Comparison of ENCODE assay signal across 25 mouse cellular contexts in the genomic region with DNA sequence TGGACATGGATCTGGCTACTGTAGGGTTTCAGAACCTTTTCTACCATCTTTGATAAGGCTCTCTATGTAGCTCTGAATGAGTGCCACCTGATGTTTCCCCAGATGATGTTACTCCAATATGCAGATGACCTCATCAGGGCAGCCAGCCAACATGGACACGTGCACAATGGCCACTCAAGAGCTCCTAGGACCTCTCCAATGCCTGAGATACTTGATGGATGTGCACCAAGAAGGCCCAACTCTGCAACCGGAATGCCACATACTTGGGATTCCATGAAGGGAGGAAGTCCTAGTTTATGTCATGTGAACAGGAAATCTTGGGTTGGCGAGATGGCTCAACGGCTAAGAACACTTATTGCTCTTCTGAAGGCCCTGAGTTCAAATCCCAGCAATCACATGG. TPM values are rescaled to one million over a fixed set of nuclear protein-coding genes. Genes with fewer than 3 reads are reported as not detected.
DNase-seq lines count a peak whose midpoint lies in the region; ATAC-seq and TF ChIP-seq lines count a peak whose summit lies in the region.
"Had no signal": no experiment of that assay in that cellular context is flagged by ENCODE, and none has a peak within 500 bp of the region (broad histone marks: within the 10 kb centered on the region; RNA-seq: fewer than 3 reads in every experiment).

No protein-coding gene starts in this region.

- H3K4me3 ChIP-seq in lung, postnatal 0 days (ENCODE audit: low read depth, low read length): no peak overlapping the region
- no peak overlapping the region for H3K4me3 ChIP-seq in forebrain, embryonic 14.5 days (ENCODE audit: low read depth, low read length)
- no peak overlapping the region for H3K4me3 ChIP-seq in limb, embryonic 10.5 days
- H3K4me3 ChIP-seq: forebrain, embryonic 10.5 days; gastrocnemius, adult 2 months; heart, embryonic 15.5 days; midbrain, embryonic 10.5 days; stomach, embryonic 15.5 days had no signal

- H3K27ac ChIP-seq in lung, postnatal 0 days (ENCODE audit: low read length): no peak overlapping the region
- H3K27ac ChIP-seq in forebrain, embryonic 14.5 days (ENCODE audit: low read depth, low read length): no peak overlapping the region
- H3K27ac ChIP-seq in limb, embryonic 10.5 days: no peak overlapping the region
- H3K27ac ChIP-seq: forebrain, embryonic 10.5 days; gastrocnemius, adult 2 months; heart, embryonic 15.5 days; midbrain, embryonic 10.5 days; stomach, embryonic 15.5 days had no signal

- DNase-seq in adrenal gland, postnatal 10 days: peak; percentile 11
- DNase-seq in adrenal gland, adult 2 months: no peak
- DNase-seq in kidney, adult 18-20 months: peak; percentile 7
- DNase-seq in kidney, adult 8-10 months: no peak
- peak; percentile 43 for DNase-seq in ES-CJ7 (ENCODE audit: low read depth, low spot score)
- DNase-seq in lung, postnatal 0 days (ENCODE audit: low spot score): peak; percentile 26
- DNase-seq in forebrain, embryonic 14.5 days (ENCODE audit: low spot score): no peak
- DNase-seq in limb, embryonic 10.5 days (ENCODE audit: low spot score): no peak
- DNase-seq: cerebellum, adult 8-10 months; gastrocnemius, adult 2 months; layer of hippocampus, adult 9-11 months; thymus, adult 18-20 months; thymus, postnatal 4 days had no signal

- TF ChIP-seq CTCF in lung, postnatal 0 days (IDR thresholded peaks at IDR 0.05): no peak

- H3K4me1 ChIP-seq in lung, postnatal 0 days (ENCODE audit: insufficient read depth, low read depth, low read length): no peaks in the 10 kb centered on the region
- H3K4me1 ChIP-seq in forebrain, embryonic 14.5 days (ENCODE audit: control insufficient read depth, insufficient read depth, low read length): no peaks in the 10 kb centered on the region
- no peaks in the 10 kb centered on the region for H3K4me1 ChIP-seq in limb, embryonic 10.5 days
- H3K4me1 ChIP-seq: forebrain, embryonic 10.5 days; heart, embryonic 15.5 days; midbrain, embryonic 10.5 days; stomach, embryonic 15.5 days had no signal

- TF ChIP-seq EP300 in lung, postnatal 0 days (IDR thresholded peaks at IDR 0.05): no peak

- no peaks in the 10 kb centered on the region for H3K9me3 ChIP-seq in lung, postnatal 0 days (ENCODE audit: low read length)
- no peaks in the 10 kb centered on the region for H3K9me3 ChIP-seq in forebrain, embryonic 14.5 days (replicated peaks; ENCODE audit: control insufficient read depth, low read length)
- no peaks in the 10 kb centered on the region for H3K9me3 ChIP-seq in limb, embryonic 10.5 days (replicated peaks)
- H3K9me3 ChIP-seq: forebrain, embryonic 10.5 days; heart, embryonic 15.5 days; stomach, embryonic 15.5 days had no signal

- 34% methylated on average over 4 of the region's 4 CpGs for WGBS in lung, postnatal 0 days
- 85% methylated on average over 4 of the region's 4 CpGs for WGBS in forebrain, embryonic 14.5 days
- WGBS in limb, embryonic 10.5 days: 85% methylated on average over 4 of the region's 4 CpGs

- 0 out of 2 replicates have a peak, but pooled peaks have one; percentile 32 for ATAC-seq in lung, postnatal 0 days
- no peak for ATAC-seq in forebrain, embryonic 14.5 days
- ATAC-seq: Patski had no signal

- H3K27me3 ChIP-seq in lung, postnatal 0 days (replicated peaks; ENCODE audit: insufficient read depth, low read length): no peaks in the 10 kb centered on the region
- no peaks in the 10 kb centered on the region for H3K27me3 ChIP-seq in forebrain, embryonic 14.5 days (replicated peaks; ENCODE audit: control insufficient read depth, insufficient read depth, low read length)
- no peaks in the 10 kb centered on the region for H3K27me3 ChIP-seq in limb, embryonic 10.5 days (ENCODE audit: low read depth, poor library complexity, severe bottlenecking)
- H3K27me3 ChIP-seq: heart, embryonic 15.5 days; Patski; stomach, embryonic 15.5 days had no signal

- no peaks in the 10 kb centered on the region for H3K36me3 ChIP-seq in lung, postnatal 0 days (ENCODE audit: insufficient read depth, low read length)
- H3K36me3 ChIP-seq in forebrain, embryonic 14.5 days (ENCODE audit: control insufficient read depth, insufficient read depth, low read length): no peaks in the 10 kb centered on the region
- no peaks in the 10 kb centered on the region for H3K36me3 ChIP-seq in limb, embryonic 10.5 days
- H3K36me3 ChIP-seq: forebrain, embryonic 10.5 days; heart, embryonic 15.5 days; midbrain, embryonic 10.5 days; stomach, embryonic 15.5 days had no signal

- H3K9ac ChIP-seq in lung, postnatal 0 days (replicated peaks; ENCODE audit: low read depth): no peak overlapping the region
- no peak overlapping the region for H3K9ac ChIP-seq in forebrain, embryonic 14.5 days (ENCODE audit: low read length)
- H3K9ac ChIP-seq: heart, embryonic 15.5 days; stomach, embryonic 15.5 days had no signal

- no peak overlapping the region for H3K4me2 ChIP-seq in lung, postnatal 0 days (replicated peaks; ENCODE audit: low read depth, low read length)
- no peak overlapping the region for H3K4me2 ChIP-seq in forebrain, embryonic 14.5 days (ENCODE audit: low read length)
- H3K4me2 ChIP-seq: heart, embryonic 15.5 days; liver, embryonic 11.5 days; stomach, embryonic 15.5 days had no signal

RNA-seq across cellular contexts. Expression of a gene that starts 20.1 kb away (rescaled TPM):
- under 1 TPM in 1 of 2 experiments, not detected in 1; 0.15 TPM for total RNA-seq in adrenal gland, postnatal 10 days (2021)
- total RNA-seq in adrenal gland, adult 2 months (2021): under 1 TPM in 1 of 2 experiments, not detected in 1; 0.24 TPM
- polyA plus RNA-seq in adrenal gland, adult 2 months (2012; rRNA removed): 0.10 and 0.31 TPM in 2 replicates
- not detected in 2 replicates for polyA plus RNA-seq in lung, postnatal 0 days (2015; fragmentation: Nextera tagmentation; extraction: Ambion mirVana)
- not detected in 2 replicates for polyA plus RNA-seq in forebrain, embryonic 14.5 days (2014; fragmentation: Nextera tagmentation; extraction: Ambion mirVana)
- polyA plus RNA-seq in limb, embryonic 10.5 days (2016; fragmentation: Nextera tagmentation; extraction: Ambion mirVana): not detected in 2 replicates
- total RNA-seq: CH12.LX; gastrocnemius, adult 2 months; left cerebral cortex, adult 8-10 months had no signal
- polyA plus RNA-seq: forebrain, embryonic 10.5 days; gonadal fat pad, adult 2 months; heart, embryonic 15.5 days; hindbrain, embryonic 11.5 days; limb, embryonic 11.5 days; liver, embryonic 11.5 days; lung, embryonic 16.5 days; midbrain, embryonic 10.5 days; Patski; stomach, embryonic 15.5 days had no signal

Comparison
In these comparisons a context has a peak if more than half of its experiments do, and no peak if none do; other contexts are left out.
1. DNase-seq: peak in adrenal gland, postnatal 10 days (single experiment), kidney, adult 18-20 months (single experiment), ES-CJ7 (single experiment) and lung, postnatal 0 days (single experiment); none in adrenal gland, adult 2 months (single experiment), kidney, adult 8-10 months (0 of 2), forebrain, embryonic 14.5 days (single experiment) and limb, embryonic 10.5 days (single experiment).